Mouse (Mus musculus): ENCODE measurements around the gene Amfr. TPM values are rescaled to one million over a fixed set of nuclear protein-coding genes. Genes with fewer than 3 reads are reported as not detected.

The Amfr gene
- 10 to 100 TPM; 65.4 to 69.1 TPM for total RNA-seq (2023)

GRCm38 (mm10) chr8:94012013-94012951 is at the start of gene Amfr:
TSS of gene Amfr (minus strand) at chr8:94012842.

GRCm38 (mm10) chr8:94036944-94037524 is 24.4 kb upstream of the Amfr start, which contains the start of the genes Nudt21 and Ogfod1:
TSS of gene Nudt21 (minus strand) at chr8:94037031.
TSS of gene Ogfod1 (plus strand) at chr8:94037198.

Other genes starting within 250 kb of the Amfr start
- gene Gnao1, start 202.9 kb downstream of the Amfr start, total RNA-seq (2023), result not detected
- 10 to 100 TPM; 27.7 to 28.7 TPM for gene Nudt21, start 24.2 kb upstream of the Amfr start, total RNA-seq (2023)
- gene Ogfod1, start 24.4 kb upstream of the Amfr start, total RNA-seq (2023), result 10 to 100 TPM; 17.6 to 17.8 TPM
- 1 to 10 TPM; 3.2 to 7.7 TPM for gene Bbs2, start 86.1 kb upstream of the Amfr start, total RNA-seq (2023)
- gene Mt4, start 124.4 kb upstream of the Amfr start, total RNA-seq (2023), result not detected
- not detected for gene Mt3, start 139.8 kb upstream of the Amfr start, total RNA-seq (2023)
- 1 to 10 TPM; 1.5 to 3.4 TPM for gene Mt2, start 159.8 kb upstream of the Amfr start, total RNA-seq (2023)
- gene Mt1, start 166.2 kb upstream of the Amfr start, total RNA-seq (2023), result 100 to 1,000 TPM in 1 of 2 experiments, 10 to 100 TPM in 1; 68.6 to 130 TPM
- gene Nup93, start 201.7 kb upstream of the Amfr start, total RNA-seq (2023), result 10 to 100 TPM; 13.9 to 16.3 TPM

Measured in monocyte, adult 59 days (primary cell).